Mouse (Mus musculus) myocyte (in vitro differentiated cells): ENCODE data around the gene BC052040. TPM values are rescaled to one million over a fixed set of nuclear protein-coding genes. Genes with fewer than 3 reads are reported as not detected.

Experiments used
- H3K27me3 ChIP-seq: one replicate; pipeline ENCODE4 v1.6.1; 2011; ENCODE audit not compliant: control insufficient read depth, insufficient read depth, insufficient read length
- H3K36me3 ChIP-seq: one replicate; pipeline ENCODE4 v1.6.1; 2011; ENCODE audit not compliant: control insufficient read depth, insufficient read depth
- H3K4me2 ChIP-seq: one replicate; pipeline ENCODE4 v1.6.1; 2011; ENCODE audit warnings: low read depth, control low read depth
- H3K4me3 ChIP-seq: one replicate; pipeline ENCODE4 v1.5.1; 2011; ENCODE audit warnings: mild to moderate bottlenecking, control low read depth, moderate library complexity
- H3K79me2 ChIP-seq: one replicate; pipeline ENCODE4 v1.6.1; 2011; ENCODE audit not compliant: control insufficient read depth, insufficient read depth
- H3ac ChIP-seq: one replicate; pipeline ENCODE4 v1.6.1; 2011; ENCODE audit not compliant: control insufficient read depth, insufficient read length
- CEBPB ChIP-seq: IDR thresholded peaks from 2 replicates; pipeline ENCODE4 v1.6.1; 2011; ENCODE audit warnings: mild to moderate bottlenecking, moderate library complexity; ENCODE audit not compliant: poor library complexity, insufficient read depth, severe bottlenecking
- E2F4 ChIP-seq: IDR thresholded peaks from one replicate; pipeline ENCODE4 v1.6.1; 2011; ENCODE audit warnings: mild to moderate bottlenecking, control low read depth, moderate library complexity; ENCODE audit not compliant: insufficient read depth
- MAX ChIP-seq: IDR thresholded peaks from one replicate; pipeline ENCODE4 v1.6.1; 2011; ENCODE audit warnings: low read depth, mild to moderate bottlenecking, control low read depth
- MYOD1 ChIP-seq, 3 experiments: IDR thresholded peaks; one replicate each; pipeline ENCODE4 v1.6.1; 2011; ENCODE audit warnings: control low read depth in 2 of 3, low read depth in 2 of 3, mild to moderate bottlenecking in 2 of 3, moderate library complexity in 1 of 3; ENCODE audit not compliant: insufficient read length in 2 of 3, control insufficient read depth in 1 of 3
- MYOG ChIP-seq, 3 experiments: IDR thresholded peaks; one replicate each; pipeline ENCODE4 v1.6.1; 2011; ENCODE audit warnings: control low read depth in 2 of 3, low read depth in 2 of 3, mild to moderate bottlenecking in 2 of 3; ENCODE audit not compliant: insufficient read length in 2 of 3, control insufficient read depth in 1 of 3, insufficient read depth in 1 of 3
- POLR2A ChIP-seq: IDR thresholded peaks from one replicate; pipeline ENCODE4 v1.6.1; 2011; ENCODE audit warnings: low read depth, mild to moderate bottlenecking, control low read depth, moderate library complexity; ENCODE audit not compliant: insufficient read length
- POLR2AphosphoS2 ChIP-seq: IDR thresholded peaks from one replicate; pipeline ENCODE4 v1.6.1; 2011; ENCODE audit warnings: low read depth, control low read depth; ENCODE audit not compliant: insufficient read length
- REST ChIP-seq: IDR thresholded peaks from one replicate; pipeline ENCODE4 v1.6.1; 2011; ENCODE audit warnings: mild to moderate bottlenecking, control low read depth, moderate library complexity; ENCODE audit not compliant: insufficient read depth, insufficient read length
- SRF ChIP-seq: IDR thresholded peaks from one replicate; pipeline ENCODE4 v1.6.1; 2011; ENCODE audit warnings: low read depth; ENCODE audit not compliant: control insufficient read depth, insufficient read length
- TCF12 ChIP-seq: IDR thresholded peaks from one replicate; pipeline ENCODE4 v1.6.1; 2011; ENCODE audit warnings: mild to moderate bottlenecking, control low read depth; ENCODE audit not compliant: poor library complexity, insufficient read depth, severe bottlenecking
- TCF3 ChIP-seq: IDR thresholded peaks from one replicate; pipeline ENCODE4 v1.6.1; 2011; ENCODE audit warnings: low read depth, control low read depth; ENCODE audit not compliant: insufficient read length
- USF1 ChIP-seq: IDR thresholded peaks from one replicate; pipeline ENCODE4 v1.6.1; 2011; ENCODE audit warnings: low read depth, mild to moderate bottlenecking, control low read depth, moderate library complexity
- polyA plus RNA-seq: library from polyadenylated mRNA; unstranded; fragments of >200 nt; fragmentation: generic; extraction: Trizol; gene quantifications from one replicate; pipeline ENCODE4 v1.2.1, GENCODE M21; 2012; ENCODE audit warnings: missing spikeins

Gene BC052040
- polyA plus RNA-seq, 1 experiment: 4.9 TPM

DNA sequence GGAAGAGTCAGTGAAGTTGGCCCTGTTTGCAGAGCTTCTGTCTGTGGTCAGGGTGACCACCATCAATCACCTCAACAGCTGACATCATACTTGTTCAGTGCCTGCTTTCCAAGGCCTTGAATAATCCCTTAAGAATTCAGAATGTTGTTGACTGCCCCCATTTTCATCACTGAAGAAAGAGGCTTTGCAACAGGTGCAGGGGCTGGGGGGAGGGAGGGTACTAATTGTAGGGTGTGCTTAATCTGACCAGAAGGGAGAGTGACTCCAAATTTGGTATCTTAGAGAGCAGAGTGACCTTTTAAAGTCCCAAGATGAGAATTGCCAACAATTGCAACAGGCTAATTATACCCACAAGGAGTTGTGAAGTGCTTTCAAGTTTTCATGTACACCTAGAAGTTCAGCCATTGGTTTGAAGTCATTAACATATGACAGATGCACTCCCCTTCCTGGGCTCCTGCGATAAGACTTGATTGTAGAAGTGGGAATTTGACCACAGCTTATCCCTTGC is 24.4 kb downstream of the BC052040 start:
- Histone ChIP-seq H3K36me3 (no peaks in the 10 kb centered on the region), H3K27me3 (no peaks in the 10 kb centered on the region), H3K79me2 (no peaks in the 10 kb centered on the region), H3K4me2 (peak overlapping the region; percentile 71), H3K4me3 (no peak overlapping the region), H3ac (no peak overlapping the region)
- peak; percentile 73 for TF ChIP-seq TCF3
- no peak for TF ChIP-seq E2F4
- TF ChIP-seq MYOG (IDR thresholded peaks at IDR 0.05; ENCODE audit: control insufficient read depth in 1 of 3, insufficient read depth in 1 of 3, insufficient read length in 2 of 3, low read depth in 2 of 3): peak in 2 of 3 experiments; percentile 80 to 86
- TF ChIP-seq CEBPB: peak; percentile 97
- TF ChIP-seq SRF: peak; percentile 88
- no peak for TF ChIP-seq REST
- TF ChIP-seq TCF12: peak; percentile 98
- no peak for TF ChIP-seq MAX
- peak; percentile 91 to 98 (median 95) for TF ChIP-seq MYOD1 (IDR thresholded peaks at IDR 0.05; ENCODE audit: control insufficient read depth in 1 of 3, insufficient read length in 2 of 3, low read depth in 2 of 3)

DNA sequence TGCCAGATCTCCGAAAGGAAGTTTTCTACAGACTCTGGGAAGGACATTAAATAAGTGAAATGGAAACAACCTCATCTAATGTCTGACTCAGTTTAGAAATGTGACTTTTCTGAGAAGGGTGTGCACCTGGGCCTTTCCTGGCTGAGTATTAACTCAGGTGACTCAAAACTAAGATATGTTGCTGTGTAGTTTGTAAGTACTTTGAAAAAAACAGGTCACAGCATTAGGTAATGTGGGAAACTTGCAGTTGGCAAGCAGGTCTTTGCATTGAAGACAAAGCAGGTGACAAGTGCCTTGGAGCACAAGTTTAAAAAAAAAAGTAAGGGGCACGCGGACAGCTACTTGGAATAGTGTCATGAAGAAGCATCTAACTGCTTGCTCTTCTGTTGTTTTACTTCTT is 27.5 kb downstream of the BC052040 start:
- H3K4me3 ChIP-seq: no peak overlapping the region
- no peaks in the 10 kb centered on the region for H3K27me3 ChIP-seq
- no peak overlapping the region for H3K4me2 ChIP-seq
- H3ac ChIP-seq: no peak overlapping the region
- no peak for TF ChIP-seq MAX
- no peak for TF ChIP-seq TCF12
- no peak for TF ChIP-seq USF1
- no peak for TF ChIP-seq MYOG (IDR thresholded peaks at IDR 0.05; ENCODE audit: control insufficient read depth in 1 of 3, insufficient read depth in 1 of 3, insufficient read length in 2 of 3, low read depth in 2 of 3)
- H3K36me3 ChIP-seq: no peaks in the 10 kb centered on the region
- H3K79me2 ChIP-seq: no peaks in the 10 kb centered on the region

DNA sequence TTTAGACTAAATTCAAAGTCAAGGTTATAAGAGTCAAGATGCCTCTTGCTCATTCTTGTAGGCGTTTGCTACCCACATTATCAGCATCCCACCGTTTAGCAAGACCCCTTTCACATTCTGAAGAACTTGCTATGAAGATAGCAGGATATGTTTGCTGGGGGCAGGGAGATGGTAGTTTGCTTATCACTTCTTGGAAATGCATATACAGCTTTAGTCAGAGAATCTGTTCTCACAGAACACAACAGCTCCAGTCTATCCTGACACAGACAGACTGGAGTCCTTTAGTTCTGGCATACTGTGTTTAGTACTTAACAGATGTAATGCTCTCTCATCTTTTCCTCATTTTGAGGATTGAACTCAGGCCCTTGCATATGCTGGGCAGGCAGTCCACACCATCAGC is 28.6 kb downstream of the BC052040 start:
- TF ChIP-seq CEBPB: no peak
- no peak for TF ChIP-seq MAX
- no peak for TF ChIP-seq MYOD1 (IDR thresholded peaks at IDR 0.05; ENCODE audit: control insufficient read depth in 1 of 3, insufficient read length in 2 of 3, low read depth in 2 of 3)
- TF ChIP-seq TCF3: no peak
- no peak for TF ChIP-seq POLR2A
- no peak for TF ChIP-seq SRF
- TF ChIP-seq REST: no peak
- TF ChIP-seq TCF12: no peak
- TF ChIP-seq MYOG (IDR thresholded peaks at IDR 0.05; ENCODE audit: control insufficient read depth in 1 of 3, insufficient read depth in 1 of 3, insufficient read length in 2 of 3, low read depth in 2 of 3): no peak
- no peak for TF ChIP-seq E2F4
- no peak for TF ChIP-seq POLR2AphosphoS2
- TF ChIP-seq USF1: no peak
- Histone ChIP-seq H3K79me2 (no peaks in the 10 kb centered on the region), H3K4me2 (peak overlapping the region; percentile 50), H3ac (no peak overlapping the region), H3K27me3 (no peaks in the 10 kb centered on the region), H3K36me3 (no peaks in the 10 kb centered on the region), H3K4me3 (no peak overlapping the region)

DNA sequence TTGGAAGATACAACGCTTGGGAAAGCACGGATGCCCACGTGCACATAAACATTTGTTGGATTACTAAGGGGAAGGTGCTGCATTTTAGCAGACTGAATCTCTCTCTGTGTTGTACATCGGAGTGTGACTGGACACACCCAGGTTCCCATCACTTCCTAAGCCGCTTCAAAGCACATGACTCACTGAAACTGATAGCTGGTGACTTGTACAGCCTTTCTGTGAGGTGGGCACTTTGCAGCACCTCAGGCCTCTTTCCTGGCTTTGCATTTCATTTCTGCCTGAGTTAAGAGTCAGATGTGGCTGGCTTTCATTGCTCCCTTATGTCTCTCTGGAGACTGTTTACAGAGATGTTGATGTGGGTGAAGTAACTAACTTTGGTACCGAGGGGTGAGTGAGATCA is 29.0 kb downstream of the BC052040 start:
- Histone ChIP-seq H3ac (no peak overlapping the region), H3K79me2 (no peaks in the 10 kb centered on the region), H3K36me3 (no peaks in the 10 kb centered on the region), H3K4me3 (no peak overlapping the region), H3K27me3 (no peaks in the 10 kb centered on the region), H3K4me2 (peak overlapping the region; percentile 50)
- no peak for TF ChIP-seq TCF3
- TF ChIP-seq MAX: no peak

DNA sequence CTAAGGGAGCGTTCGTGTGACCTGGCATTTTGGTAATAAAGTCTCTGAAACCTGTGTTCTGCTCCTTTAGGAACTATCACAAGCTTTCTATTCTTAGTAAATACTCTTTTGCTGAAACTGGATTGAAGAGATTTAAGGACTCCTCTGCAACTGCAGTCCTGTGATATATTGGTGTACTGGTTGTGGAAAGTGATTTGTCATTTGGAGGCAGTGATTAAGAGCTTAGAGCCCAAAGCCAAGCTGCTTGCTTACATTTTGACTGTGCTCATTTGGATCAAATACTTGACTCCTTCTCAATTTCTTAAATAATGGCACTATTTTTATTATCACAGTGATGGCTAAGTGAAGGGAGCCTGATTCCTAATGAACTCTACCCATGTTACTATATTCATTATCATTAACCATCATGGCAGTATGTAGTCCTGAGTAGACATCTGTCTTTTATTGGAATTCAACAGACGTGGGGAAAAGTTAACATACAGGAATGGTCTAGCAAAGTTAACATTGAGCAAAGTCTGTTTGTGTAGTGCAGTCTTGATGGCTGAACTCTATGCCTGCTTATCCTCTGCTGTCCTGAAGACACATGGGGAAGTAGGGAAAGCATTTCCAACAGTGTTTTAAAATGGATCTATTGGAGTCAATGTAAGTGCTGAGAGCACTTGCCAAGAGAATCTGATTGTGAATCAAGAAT is 32.5 kb downstream of the BC052040 start:
- TF ChIP-seq USF1: no peak
- no peak for TF ChIP-seq E2F4
- no peak for TF ChIP-seq POLR2AphosphoS2
- TF ChIP-seq MYOD1 (IDR thresholded peaks at IDR 0.05; ENCODE audit: control insufficient read depth in 1 of 3, insufficient read length in 2 of 3, low read depth in 2 of 3): no peak
- TF ChIP-seq POLR2A: no peak
- TF ChIP-seq TCF12: no peak
- no peak for TF ChIP-seq REST
- TF ChIP-seq MYOG (IDR thresholded peaks at IDR 0.05; ENCODE audit: control insufficient read depth in 1 of 3, insufficient read depth in 1 of 3, insufficient read length in 2 of 3, low read depth in 2 of 3): no peak
- TF ChIP-seq TCF3: no peak
- TF ChIP-seq SRF: no peak
- no peak for TF ChIP-seq CEBPB
- TF ChIP-seq MAX: no peak
- Histone ChIP-seq H3K4me2 (no peak overlapping the region), H3K27me3 (no peaks in the 10 kb centered on the region), H3K36me3 (no peaks in the 10 kb centered on the region), H3K4me3 (no peak overlapping the region), H3ac (no peak overlapping the region), H3K79me2 (no peaks in the 10 kb centered on the region)
